In the genomic region with DNA sequence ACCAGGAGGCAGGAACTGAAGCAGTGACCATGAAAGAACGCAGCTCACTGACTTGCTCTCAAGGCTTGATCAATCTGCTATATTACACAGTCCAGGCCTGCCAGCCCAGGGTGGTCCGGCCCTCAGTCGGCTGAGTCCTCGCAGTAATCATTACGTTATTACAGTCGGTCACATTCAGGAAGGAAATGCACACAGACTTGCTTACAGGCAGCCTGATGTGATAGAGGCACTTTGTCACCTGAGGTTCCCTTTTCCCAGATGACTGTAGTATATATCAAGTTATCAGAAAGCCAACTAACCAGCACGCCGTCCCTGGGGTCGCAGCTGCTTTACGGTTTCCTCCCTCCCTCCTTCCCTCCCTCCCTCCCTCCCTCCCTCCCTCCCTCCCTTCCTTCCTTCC, we compare ENCODE assay signal across 23 mouse cellular contexts. TPM values are rescaled to one million over a fixed set of nuclear protein-coding genes. Genes with fewer than 3 reads are reported as not detected.
DNase-seq lines count a peak whose midpoint lies in the region; ATAC-seq and TF ChIP-seq lines count a peak whose summit lies in the region.
"Had no signal": no experiment of that assay in that cellular context is flagged by ENCODE, and none has a peak within 500 bp of the region (broad histone marks: within the 10 kb centered on the region; RNA-seq: fewer than 3 reads in every experiment).

No protein-coding gene starts in this region.

- no peak overlapping the region for H3K9ac ChIP-seq in limb, embryonic 12.5 days (replicated peaks)
- peak overlapping the region; percentile 18; the same call in 1 of the 2 replicates for H3K9ac ChIP-seq in MEL (ENCODE audit: control insufficient read depth, low read depth, low read length, poor library complexity, severe bottlenecking)
- H3K9ac ChIP-seq in heart, embryonic 11.5 days (ENCODE audit: low read depth, low read length): no peak overlapping the region
- H3K9ac ChIP-seq: embryonic facial prominence, embryonic 13.5 days; forebrain, postnatal 0 days; hindbrain, embryonic 13.5 days; limb, embryonic 13.5 days; neural tube, embryonic 15.5 days had no signal

- intact Hi-C loops in left cerebral cortex, postnatal 10 days (cut with DNase I): no loop called here

- TF ChIP-seq POLR2A in MEL (IDR thresholded peaks at IDR 0.05; ENCODE audit: control insufficient read depth in 1 of 2, insufficient read depth in 1 of 2, low read depth in 1 of 2, low read length in 2 of 2, poor library complexity in 1 of 2): no peak

- peak overlapping the region; percentile 53; the same call in 1 of the 2 replicates for H3K27ac ChIP-seq in limb, embryonic 12.5 days
- H3K27ac ChIP-seq in limb, embryonic 10.5 days: no peak overlapping the region
- peak overlapping the region; percentile 62 for H3K27ac ChIP-seq in MEL (ENCODE audit: control insufficient read depth, low read depth, low read length)
- no peak overlapping the region for H3K27ac ChIP-seq in heart, embryonic 11.5 days (ENCODE audit: low read depth, low read length)
- H3K27ac ChIP-seq: heart, embryonic 10.5 days; hindbrain, embryonic 13.5 days; limb, embryonic 13.5 days; neural tube, embryonic 15.5 days had no signal

- no peak for TF ChIP-seq RAD21 in MEL (IDR thresholded peaks at IDR 0.05; ENCODE audit: low read depth, low read length)

- no peak for ATAC-seq in limb, embryonic 12.5 days (ENCODE audit: insufficient number of reproducible peaks, insufficient read depth, low FRiP score, low TSS enrichment, low read depth)
- ATAC-seq in neutrophil, adult 5-6 weeks (ENCODE audit: extremely low read depth, insufficient number of reproducible peaks, low FRiP score, poor library complexity, severe bottlenecking): peak; percentile 13; the same call in 1 of the 2 replicates
- ATAC-seq in heart, embryonic 11.5 days (replicated peaks; ENCODE audit: insufficient number of reproducible peaks, low FRiP score, low TSS enrichment): no peak
- ATAC-seq: forebrain, postnatal 0 days had no signal

- H3K9me3 ChIP-seq in limb, embryonic 12.5 days: 0 out of 2 replicates have a peak, but pooled peaks cover 5% of the 10 kb centered on the region
- H3K9me3 ChIP-seq in limb, embryonic 10.5 days (replicated peaks): no peaks in the 10 kb centered on the region
- no peaks in the 10 kb centered on the region for H3K9me3 ChIP-seq in MEL (replicated peaks; ENCODE audit: insufficient read depth, low read length)
- H3K9me3 ChIP-seq in heart, embryonic 11.5 days (replicated peaks; ENCODE audit: control insufficient read depth, low read length): no peaks in the 10 kb centered on the region
- H3K9me3 ChIP-seq: embryonic facial prominence, embryonic 13.5 days; heart, embryonic 10.5 days; hindbrain, embryonic 13.5 days; limb, embryonic 13.5 days; neural tube, embryonic 15.5 days had no signal

- no peak for TF ChIP-seq CTCF in MEL (IDR thresholded peaks at IDR 0.05 in 2 of 3, conservative IDR thresholded peaks at IDR 0.05 in 1 of 3; ENCODE audit: control insufficient read depth in 1 of 3, insufficient read depth in 1 of 3, low read depth in 2 of 3, low read length in 3 of 3, poor library complexity in 1 of 3, severe bottlenecking in 1 of 3)

- TF ChIP-seq EP300 in MEL (IDR thresholded peaks at IDR 0.05; ENCODE audit: low read depth in 1 of 2, low read length in 2 of 2): peak; percentile 47 to 52; a peak in 3 of 4 replicates

- H3K4me1 ChIP-seq in limb, embryonic 12.5 days (replicated peaks): peaks cover 63% of the 10 kb centered on the region
- peaks cover 52% of the 10 kb centered on the region for H3K4me1 ChIP-seq in limb, embryonic 10.5 days
- peaks cover 3 to 14% of the 10 kb centered on the region in 2 experiments for H3K4me1 ChIP-seq in MEL (ENCODE audit: control insufficient read depth in 1 of 2, insufficient read depth in 2 of 2, low read length in 2 of 2)
- peaks cover 33% of the 10 kb centered on the region for H3K4me1 ChIP-seq in heart, embryonic 11.5 days (ENCODE audit: control insufficient read depth, insufficient read depth, low read length)

- no peaks in the 10 kb centered on the region for H3K27me3 ChIP-seq in limb, embryonic 12.5 days
- H3K27me3 ChIP-seq in limb, embryonic 10.5 days (ENCODE audit: low read depth, poor library complexity, severe bottlenecking): no peaks in the 10 kb centered on the region
- H3K27me3 ChIP-seq in MEL (ENCODE audit: control insufficient read depth in 1 of 2, insufficient read depth in 2 of 2, low read length in 2 of 2): no peaks in the 10 kb centered on the region
- H3K27me3 ChIP-seq in heart, embryonic 11.5 days (ENCODE audit: control insufficient read depth, insufficient read depth, low read length): no peaks in the 10 kb centered on the region
- H3K27me3 ChIP-seq: embryonic facial prominence, embryonic 13.5 days; hindbrain, embryonic 13.5 days; limb, embryonic 13.5 days; neural tube, embryonic 15.5 days had no signal

- DNase-seq in limb, embryonic 10.5 days (ENCODE audit: low spot score): no peak
- peak; percentile 70 for DNase-seq in MEL (ENCODE audit: low read depth, low spot score)
- DNase-seq in induced T-regulatory cell, adult 2 months (ENCODE audit: low read depth): peak; percentile 47
- DNase-seq in left cerebral cortex, postnatal 10 days (ENCODE audit: extremely low spot score in 1 of 2, low spot score in 2 of 2): no peak
- no peak for DNase-seq in ovary, postnatal 14 days (ENCODE audit: low spot score)
- DNase-seq: cerebellum, adult 8-10 months; forebrain, postnatal 0 days; heart, postnatal 14 days; kidney, postnatal 4 days; layer of hippocampus, adult 9-11 months; lung, adult 2 months; lung, postnatal 36 days; midbrain, embryonic 14.5 days; right cerebral cortex, postnatal 4 days; thymus, postnatal 4 days had no signal

- H3K4me2 ChIP-seq in limb, embryonic 12.5 days: no peak overlapping the region
- H3K4me2 ChIP-seq in heart, embryonic 11.5 days: no peak overlapping the region
- H3K4me2 ChIP-seq: embryonic facial prominence, embryonic 13.5 days; hindbrain, embryonic 13.5 days; limb, embryonic 13.5 days; neural tube, embryonic 15.5 days had no signal

- WGBS in limb, embryonic 12.5 days: 72% methylated on average over 10 of the region's 10 CpGs
- 84% methylated on average over 10 of the region's 10 CpGs for WGBS in limb, embryonic 10.5 days
- 62% methylated on average over 10 of the region's 10 CpGs for WGBS in heart, embryonic 11.5 days (ENCODE audit: insufficient replicate concordance)

- peaks cover 42% of the 10 kb centered on the region for H3K79me2 ChIP-seq in MEL (ENCODE audit: control insufficient read depth, insufficient read depth, low read length, poor library complexity)

- H3K4me3 ChIP-seq in limb, embryonic 12.5 days (replicated peaks): no peak overlapping the region
- H3K4me3 ChIP-seq in limb, embryonic 10.5 days: no peak overlapping the region
- H3K4me3 ChIP-seq in MEL (ENCODE audit: control insufficient read depth in 1 of 2, insufficient read depth in 1 of 2, low read depth in 2 of 2, low read length in 2 of 2): no peak overlapping the region
- H3K4me3 ChIP-seq in heart, embryonic 11.5 days (ENCODE audit: low read depth, low read length): no peak overlapping the region
- H3K4me3 ChIP-seq: embryonic facial prominence, embryonic 13.5 days; heart, embryonic 10.5 days; hindbrain, embryonic 13.5 days; limb, embryonic 13.5 days; neural tube, embryonic 15.5 days had no signal

- peaks cover 17% of the 10 kb centered on the region; the same call in 1 of the 2 replicates for H3K36me3 ChIP-seq in limb, embryonic 12.5 days
- peaks cover 49% of the 10 kb centered on the region for H3K36me3 ChIP-seq in limb, embryonic 10.5 days
- H3K36me3 ChIP-seq in MEL (ENCODE audit: control insufficient read depth in 1 of 2, insufficient read depth in 2 of 2, low read length in 2 of 2): peaks cover 2 to 16% of the 10 kb centered on the region in 2 experiments
- no peaks in the 10 kb centered on the region for H3K36me3 ChIP-seq in heart, embryonic 11.5 days (ENCODE audit: control insufficient read depth, insufficient read depth, low read length)
- H3K36me3 ChIP-seq: hindbrain, embryonic 13.5 days; neural tube, embryonic 15.5 days had no signal

TF ChIP-seq in MEL, 35 proteins besides CTCF, POLR2A, EP300 and RAD21 (continues in another document):
- TF ChIP-seq MEF2A (IDR thresholded peaks at IDR 0.05; ENCODE audit: extremely low read depth, insufficient replicate concordance, low read depth, low read length, poor library complexity, severe bottlenecking): no peak
- TF ChIP-seq ETS1 (IDR thresholded peaks at IDR 0.05; ENCODE audit: low read depth, low read length): peak; percentile 89
- TF ChIP-seq MAFK (IDR thresholded peaks at IDR 0.05; ENCODE audit: borderline replicate concordance, low read depth, low read length): no peak

RNA-seq across cellular contexts. Expression of gene Srebf2, which starts 9.9 kb away (rescaled TPM):
- polyA plus RNA-seq in limb, embryonic 12.5 days (2016; fragmentation: Nextera tagmentation; extraction: Ambion mirVana): 186 and 188 TPM in 2 replicates
- 182 and 190 TPM in 2 replicates for polyA plus RNA-seq in limb, embryonic 10.5 days (2016; fragmentation: Nextera tagmentation; extraction: Ambion mirVana)
- 40.5 and 52.2 TPM in 2 replicates for total RNA-seq in MEL (2012; rRNA removed)
- 100 to 1,000 TPM in 1 of 2 experiments, not detected in 1; 161 TPM for polyA plus RNA-seq in MEL (2012; ENCODE audit: insufficient read depth in 1 of 2, insufficient read length in 2 of 2, low read depth in 1 of 2, low replicate concordance in 2 of 2, missing spikeins in 1 of 2)
- total RNA-seq in neutrophil, adult 5-6 weeks (2017): 71.5 and 74.5 TPM in 2 replicates
- 82.3 and 88.1 TPM in 2 replicates for polyA plus RNA-seq in heart, embryonic 11.5 days (2014; fragmentation: Nextera tagmentation; extraction: Ambion mirVana)
- total RNA-seq in left cerebral cortex, postnatal 10 days (2021): 100 to 1,000 TPM; 202 to 204 TPM

RNA-seq across cellular contexts. Expression of gene Ccdc134, which starts 29.2 kb away (rescaled TPM):
- 23.4 and 26.6 TPM in 2 replicates for polyA plus RNA-seq in limb, embryonic 12.5 days (2016; fragmentation: Nextera tagmentation; extraction: Ambion mirVana)
- polyA plus RNA-seq in limb, embryonic 10.5 days (2016; fragmentation: Nextera tagmentation; extraction: Ambion mirVana): 22.8 and 23.6 TPM in 2 replicates
- total RNA-seq in MEL (2012; rRNA removed): 11.8 and 19.7 TPM in 2 replicates
- polyA plus RNA-seq in MEL (2012; ENCODE audit: insufficient read depth in 1 of 2, insufficient read length in 2 of 2, low read depth in 1 of 2, low replicate concordance in 2 of 2, missing spikeins in 1 of 2): 10 to 100 TPM in 1 of 2 experiments, not detected in 1; 17.5 TPM
- total RNA-seq in neutrophil, adult 5-6 weeks (2017): 35.9 and 37.9 TPM in 2 replicates
- polyA plus RNA-seq in heart, embryonic 11.5 days (2014; fragmentation: Nextera tagmentation; extraction: Ambion mirVana): 9.5 and 9.6 TPM in 2 replicates
- total RNA-seq in left cerebral cortex, postnatal 10 days (2021): 10 to 100 TPM in 1 of 2 experiments, 1 to 10 TPM in 1; 7.4 to 10.2 TPM

RNA-seq across cellular contexts. Expression of gene Shisa8, which starts 55.7 kb away (rescaled TPM):
- 0.10 and 0.23 TPM in 2 replicates for polyA plus RNA-seq in limb, embryonic 12.5 days (2016; fragmentation: Nextera tagmentation; extraction: Ambion mirVana)
- polyA plus RNA-seq in limb, embryonic 10.5 days (2016; fragmentation: Nextera tagmentation; extraction: Ambion mirVana): 0.15 TPM in 1 of 2 replicates, not detected in the other
- total RNA-seq in MEL (2012; rRNA removed): not detected in 2 replicates
- polyA plus RNA-seq in MEL (2012; ENCODE audit: insufficient read depth in 1 of 2, insufficient read length in 2 of 2, low read depth in 1 of 2, low replicate concordance in 2 of 2, missing spikeins in 1 of 2): under 1 TPM in 1 of 2 experiments, not detected in 1; 0.10 TPM
- total RNA-seq in neutrophil, adult 5-6 weeks (2017): 0.58 and 1.1 TPM in 2 replicates
- 0.07 TPM in 1 of 2 replicates, not detected in the other for polyA plus RNA-seq in heart, embryonic 11.5 days (2014; fragmentation: Nextera tagmentation; extraction: Ambion mirVana)
- 1 to 10 TPM; 3.1 to 3.5 TPM for total RNA-seq in left cerebral cortex, postnatal 10 days (2021)

Comparison
In these comparisons a context has a peak if more than half of its experiments do, and no peak if none do; other contexts are left out.
1. H3K27ac ChIP-seq: peak in limb, embryonic 12.5 days (single experiment) and MEL (single experiment); none in limb, embryonic 10.5 days (single experiment) and heart, embryonic 11.5 days (single experiment).
2. DNase-seq: peak in MEL (single experiment) and induced T-regulatory cell, adult 2 months (single experiment); none in limb, embryonic 10.5 days (single experiment), left cerebral cortex, postnatal 10 days (0 of 2) and ovary, postnatal 14 days (single experiment).